Mouse (Mus musculus): Measurements from ENCODE around the gene Frmd4b.

DNA sequence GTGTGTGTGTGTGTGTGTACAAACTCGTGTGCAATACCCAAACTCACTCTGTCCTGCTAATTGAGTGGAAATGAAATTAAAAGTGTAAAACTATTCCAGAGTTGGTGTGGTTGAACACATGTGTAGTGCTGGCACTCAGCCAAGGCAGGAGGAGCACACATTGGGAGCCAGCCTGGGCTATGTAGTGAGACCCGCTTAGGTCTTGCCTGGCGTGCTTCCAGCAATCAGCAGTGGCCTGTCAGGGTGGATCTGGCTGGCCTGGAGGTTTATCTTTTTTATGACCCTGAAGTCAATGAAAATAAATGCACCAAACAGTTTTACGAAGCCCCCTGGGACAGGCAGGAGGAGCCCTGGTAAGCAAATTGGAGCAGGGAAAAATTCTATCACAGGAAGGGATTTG, 173.8 kb downstream of the Frmd4b start:
- TF ChIP-seq CTCF (IDR thresholded peaks at IDR 0.05; ENCODE audit: control insufficient read depth, insufficient read depth, low read length) (no peak), POLR2A (IDR thresholded peaks at IDR 0.05; ENCODE audit: borderline replicate concordance, control insufficient read depth, low read depth, low read length) (no peak)

Measured in bone marrow, adult 2 months (tissue).